Mouse (Mus musculus): ENCODE results near the gene Ctbp2.

Gene Ctbp2

DNA sequence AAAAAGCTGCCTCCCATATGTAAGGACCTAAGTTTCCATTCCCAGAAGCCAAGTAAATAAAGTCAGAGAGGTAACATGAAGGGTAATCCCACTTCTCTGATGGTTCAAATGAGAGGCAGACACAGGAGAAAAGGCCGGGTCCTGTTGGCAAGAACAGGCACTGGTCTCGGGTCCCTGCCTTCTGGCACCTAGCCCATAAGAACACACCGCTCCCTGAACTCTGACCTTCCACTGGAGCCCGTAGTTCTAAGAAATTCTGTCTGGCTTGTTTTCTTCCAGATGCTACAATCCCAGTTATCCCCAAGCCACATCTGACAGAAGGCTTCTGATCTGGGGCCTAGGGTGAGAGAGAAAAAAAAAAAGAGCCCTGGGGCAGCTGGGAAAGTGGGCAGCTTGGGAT is 35.7 kb downstream of the Ctbp2 start:
- no peak for DNase-seq (ENCODE audit: low spot score in 2 of 2)

DNA sequence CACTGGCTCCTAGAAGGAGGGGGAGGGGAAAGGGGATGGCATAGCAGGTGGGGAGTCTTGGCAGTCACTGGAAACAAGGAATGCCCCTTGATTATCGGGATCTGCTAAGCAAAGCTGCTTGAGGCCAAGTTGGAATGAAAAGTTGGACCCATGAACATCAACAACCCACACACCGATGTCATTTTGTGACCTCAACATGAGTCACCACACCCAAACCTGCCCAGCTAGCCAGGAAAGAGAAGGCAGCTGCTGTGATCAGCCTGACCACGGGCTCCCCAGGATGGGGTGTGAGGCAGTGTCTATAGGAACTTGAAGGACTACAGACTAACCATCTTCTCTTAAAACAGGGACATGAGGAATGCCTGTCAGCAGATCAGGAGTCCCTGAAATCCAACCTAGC is 38.7 kb downstream of the Ctbp2 start:
- DNase-seq (ENCODE audit: low spot score in 2 of 2) = no peak

DNA sequence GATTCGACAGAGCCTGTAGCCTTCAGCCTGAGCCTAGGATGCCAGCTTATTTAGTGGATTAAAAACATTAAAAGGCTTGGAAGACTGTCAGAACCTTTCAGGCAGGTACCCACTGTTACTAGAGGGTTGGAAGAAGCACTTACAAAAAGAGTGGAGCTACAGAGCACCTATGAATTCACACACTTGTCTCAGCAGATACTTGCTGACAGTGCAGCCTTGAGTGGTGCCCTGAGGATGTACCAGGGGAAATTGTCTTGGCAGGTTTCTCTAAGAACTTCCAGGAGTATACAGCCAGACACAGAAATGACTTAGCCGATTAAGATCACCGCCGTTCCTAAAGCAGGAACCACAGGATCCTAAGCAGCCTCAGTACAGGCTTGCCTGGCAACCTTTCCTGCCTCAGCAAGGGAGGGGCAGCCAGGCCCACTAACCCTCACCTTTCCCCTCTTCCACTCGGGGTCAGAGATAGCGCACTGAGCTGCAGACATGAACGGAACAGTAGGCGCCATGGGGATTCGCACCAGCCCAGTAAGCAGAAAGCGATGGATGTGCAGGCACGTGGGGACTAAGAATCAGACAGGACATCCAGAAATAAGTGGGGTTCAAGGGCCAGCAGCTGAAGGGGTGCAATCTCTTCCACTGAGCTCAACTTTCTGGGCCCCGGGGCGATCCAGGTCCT is 40.1 kb downstream of the Ctbp2 start:
- DNase-seq (ENCODE audit: low spot score in 2 of 2) = no peak

DNA sequence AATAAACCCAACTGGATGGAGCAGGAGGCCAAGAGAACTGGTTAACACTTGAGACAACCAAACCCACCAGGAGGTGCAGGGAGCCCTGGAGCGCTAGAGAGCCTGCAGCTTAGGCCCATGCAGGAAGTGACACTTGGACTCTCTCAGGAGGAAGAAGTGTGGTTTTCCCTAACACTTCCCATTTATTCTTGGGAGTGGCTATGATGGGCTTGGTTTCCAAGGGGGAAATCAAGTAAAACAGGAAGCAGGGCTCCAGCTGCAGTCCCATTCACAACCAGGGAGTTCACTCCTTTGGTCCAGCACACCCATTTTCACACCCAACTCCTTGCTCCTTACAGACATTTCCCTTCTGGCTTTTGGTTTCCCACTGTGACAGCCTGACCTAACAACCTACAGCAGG is 45.2 kb downstream of the Ctbp2 start:
- DNase-seq (ENCODE audit: low spot score in 2 of 2) = no peak

GRCm38 (mm10) chr7:133074462-133075133 is 49.6 kb downstream of the Ctbp2 start:
- no peak for DNase-seq (ENCODE audit: low spot score in 2 of 2)

- DNase-seq (ENCODE audit: low spot score in 2 of 2) = no peak
Observed at GRCm38 (mm10) chr7:133073147-133073651, 51.0 kb downstream of the Ctbp2 start.

DNA sequence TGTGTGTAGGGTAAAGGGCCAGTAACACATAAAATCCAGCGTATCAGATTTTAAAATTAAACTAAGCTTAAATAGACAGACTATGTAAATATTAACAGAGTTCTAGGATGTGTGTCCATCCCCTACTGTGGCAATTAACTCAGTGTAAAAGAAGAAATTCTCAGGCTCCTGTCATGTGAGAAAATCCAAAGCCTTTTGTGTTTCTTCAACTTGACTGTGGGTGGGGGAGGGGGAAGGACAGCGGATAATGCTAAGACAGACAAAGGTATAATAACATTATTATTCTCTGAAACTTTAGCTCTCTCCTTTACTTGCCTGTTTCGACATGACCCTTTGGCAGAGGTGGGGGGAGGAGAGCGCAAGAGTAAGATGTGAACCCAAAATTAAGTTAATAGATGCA is 51.6 kb downstream of the Ctbp2 start:
- DNase-seq (ENCODE audit: low spot score in 2 of 2) = no peak

GRCm38 (mm10) chr7:133067321-133067841 is 56.8 kb downstream of the Ctbp2 start:
- no peak for DNase-seq (ENCODE audit: low spot score in 2 of 2)

GRCm38 (mm10) chr7:133066776-133067175 is 57.4 kb downstream of the Ctbp2 start:
- peak in 1 of 2 experiments; percentile 30 for DNase-seq (ENCODE audit: low spot score in 2 of 2)

DNA sequence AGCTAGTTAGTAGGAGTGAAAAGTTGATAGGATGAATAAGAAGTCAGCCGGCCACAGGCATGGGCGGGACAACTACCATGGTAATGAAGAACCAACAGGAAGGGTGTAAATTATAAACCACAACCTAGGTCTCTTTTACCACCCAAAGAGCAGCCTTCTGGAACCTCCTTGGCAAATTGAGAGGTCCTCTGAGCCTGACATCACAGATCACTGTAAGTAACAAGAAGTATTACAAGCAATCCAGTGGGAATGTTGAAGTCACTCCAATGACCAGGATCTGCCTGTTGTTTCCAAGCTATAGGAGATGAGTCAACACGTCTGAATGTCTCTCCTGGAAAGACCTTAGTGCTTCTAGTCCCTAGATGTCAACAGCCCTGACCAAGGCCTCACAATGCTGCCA is 62.1 kb downstream of the Ctbp2 start:
- DNase-seq (ENCODE audit: low spot score in 2 of 2) = no peak

GRCm38 (mm10) chr7:133060170-133060569 is 64.0 kb downstream of the Ctbp2 start:
- no peak for DNase-seq (ENCODE audit: low spot score in 2 of 2)

DNA sequence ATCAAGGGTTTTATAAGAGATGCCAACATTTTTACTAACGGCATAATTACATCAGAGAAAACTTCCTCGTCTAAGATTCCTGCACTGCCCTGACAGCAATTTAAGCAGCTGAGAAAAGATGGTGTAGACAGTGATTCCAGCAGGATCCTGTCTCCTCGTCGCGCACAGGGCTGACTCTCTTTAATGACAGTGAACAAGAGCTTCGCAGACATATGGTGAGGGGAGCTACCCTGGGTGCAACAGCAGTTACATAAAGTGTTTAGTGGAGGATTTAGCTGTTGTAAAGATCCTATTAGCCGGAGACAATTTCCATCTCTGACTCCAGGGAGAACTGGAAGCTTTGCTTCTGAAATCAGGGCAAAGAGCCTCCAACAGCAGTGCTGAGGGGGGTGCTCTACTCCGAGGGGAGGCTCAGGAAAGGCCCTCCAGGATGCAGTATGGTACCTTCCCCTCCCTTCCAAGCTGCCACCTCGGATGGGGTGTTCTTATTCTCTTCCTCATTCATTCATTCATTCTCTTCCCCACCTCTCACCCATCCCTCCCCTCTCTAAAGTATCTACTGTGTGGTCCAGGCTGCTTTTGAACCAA is 64.5 kb downstream of the Ctbp2 start:
- DNase-seq (ENCODE audit: low spot score in 2 of 2) = no peak

DNA sequence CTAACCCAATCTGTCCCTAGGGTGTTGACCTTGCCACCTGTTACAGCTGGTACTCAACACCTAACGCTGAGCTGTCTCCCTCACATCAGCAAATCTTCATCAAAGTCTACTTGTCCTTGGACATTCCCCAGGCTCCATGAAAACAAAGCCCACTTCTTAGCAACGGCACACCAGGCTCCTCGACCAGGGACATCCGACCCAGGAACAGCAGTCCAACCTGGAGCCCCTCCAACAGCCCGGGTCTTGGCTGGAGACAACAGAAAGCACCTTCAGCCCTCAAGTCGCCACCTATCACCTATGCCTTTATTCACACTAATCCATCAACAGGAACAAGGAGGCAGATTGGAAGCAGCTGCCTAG is 65.0 kb downstream of the Ctbp2 start:
- no peak for DNase-seq (ENCODE audit: low spot score in 2 of 2)

- DNase-seq (ENCODE audit: low spot score in 2 of 2) = no peak
Observed at GRCm38 (mm10) chr7:133058496-133059149, 65.5 kb downstream of the Ctbp2 start.

- DNase-seq (ENCODE audit: low spot score in 2 of 2) = no peak
Observed at GRCm38 (mm10) chr7:133056924-133057323, 67.2 kb downstream of the Ctbp2 start.

DNA sequence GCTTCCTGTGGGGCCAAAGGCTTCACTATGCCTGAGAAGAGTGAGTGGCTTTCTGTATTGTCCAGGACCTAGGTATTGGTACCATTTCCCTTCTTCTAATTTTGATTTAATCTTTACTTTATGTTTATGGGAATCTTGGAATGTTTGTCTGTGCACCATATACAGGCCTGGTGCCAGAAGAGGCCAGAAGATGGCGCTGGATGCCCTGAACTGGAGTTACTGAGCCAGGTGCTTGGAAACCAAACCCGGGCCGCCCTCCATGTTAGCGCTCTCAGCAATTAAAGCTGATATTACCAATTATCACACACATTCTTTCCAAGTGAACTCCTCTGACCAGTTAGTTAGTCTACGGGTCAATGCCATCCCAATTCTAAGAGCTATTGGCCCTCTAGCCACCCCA is 69.7 kb downstream of the Ctbp2 start:
- no peak for DNase-seq (ENCODE audit: low spot score in 2 of 2)

- no peak for DNase-seq (ENCODE audit: low spot score in 2 of 2)
Observed at GRCm38 (mm10) chr7:133053757-133054156, 70.4 kb downstream of the Ctbp2 start.

GRCm38 (mm10) chr7:133052819-133053218 is 71.3 kb downstream of the Ctbp2 start:
- no peak for DNase-seq (ENCODE audit: low spot score in 2 of 2)

DNA sequence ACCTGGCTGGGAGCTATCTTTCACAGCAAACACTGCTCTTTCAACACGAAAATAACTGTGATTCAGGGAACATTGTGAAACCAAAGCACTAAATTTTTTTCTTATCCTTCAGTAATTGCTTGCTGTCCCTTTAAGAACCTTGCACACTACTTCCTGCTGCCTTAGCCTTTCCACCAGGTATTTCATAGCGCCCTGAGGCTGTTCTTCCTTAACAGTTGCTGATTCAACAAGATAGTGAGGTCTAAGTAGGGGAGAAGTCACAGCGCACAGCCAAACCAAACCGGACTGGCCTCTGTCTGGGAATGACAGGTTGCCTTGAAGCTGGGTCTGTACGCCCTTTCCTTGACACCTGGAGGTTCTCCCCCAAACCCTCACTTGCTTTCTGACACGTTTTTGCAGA is 73.5 kb downstream of the Ctbp2 start:
- DNase-seq (ENCODE audit: low spot score in 2 of 2) = no peak

DNA sequence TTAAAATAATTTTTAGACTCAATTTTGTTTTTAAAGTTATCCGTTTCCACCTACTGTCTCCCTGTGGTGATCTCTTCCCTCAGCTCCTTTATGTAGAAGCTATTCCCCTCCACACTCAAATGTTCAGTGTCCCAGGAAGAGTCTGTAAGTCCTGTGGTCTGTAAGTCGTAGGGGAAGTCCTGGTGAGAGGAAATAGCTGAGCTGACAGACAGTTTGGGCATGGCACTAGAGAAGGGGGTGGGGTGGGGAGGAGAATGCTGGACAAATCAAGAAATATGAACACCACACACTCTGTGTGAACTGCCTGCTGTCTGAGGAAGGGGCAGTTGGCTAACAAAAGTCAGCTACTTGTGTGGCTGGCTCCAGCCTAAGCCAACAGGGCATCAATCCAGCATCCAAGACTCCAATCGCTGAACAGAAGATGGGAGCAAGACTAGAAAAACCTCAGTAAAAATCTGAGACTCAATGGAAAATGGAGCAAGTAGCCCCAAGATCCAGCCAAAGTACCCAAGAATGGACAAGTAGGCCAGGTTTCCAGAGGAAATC is 76.0 kb downstream of the Ctbp2 start:
- DNase-seq (ENCODE audit: low spot score in 2 of 2) = no peak

- no peak for DNase-seq (ENCODE audit: low spot score in 2 of 2)
Observed at GRCm38 (mm10) chr7:133047287-133047686, 76.9 kb downstream of the Ctbp2 start.

GRCm38 (mm10) chr7:133044721-133045120 is 79.4 kb downstream of the Ctbp2 start:
- DNase-seq (ENCODE audit: low spot score in 2 of 2) = no peak

Data from frontal cortex, postnatal 14 days (tissue).